Mouse (Mus musculus): ENCODE measurements around the gene Fuz. TPM values are rescaled to one million over a fixed set of nuclear protein-coding genes. Genes with fewer than 3 reads are reported as not detected.

The Fuz gene
- polyA plus RNA-seq, 1 experiment from 2014 or later: 11.1 TPM

DNA sequence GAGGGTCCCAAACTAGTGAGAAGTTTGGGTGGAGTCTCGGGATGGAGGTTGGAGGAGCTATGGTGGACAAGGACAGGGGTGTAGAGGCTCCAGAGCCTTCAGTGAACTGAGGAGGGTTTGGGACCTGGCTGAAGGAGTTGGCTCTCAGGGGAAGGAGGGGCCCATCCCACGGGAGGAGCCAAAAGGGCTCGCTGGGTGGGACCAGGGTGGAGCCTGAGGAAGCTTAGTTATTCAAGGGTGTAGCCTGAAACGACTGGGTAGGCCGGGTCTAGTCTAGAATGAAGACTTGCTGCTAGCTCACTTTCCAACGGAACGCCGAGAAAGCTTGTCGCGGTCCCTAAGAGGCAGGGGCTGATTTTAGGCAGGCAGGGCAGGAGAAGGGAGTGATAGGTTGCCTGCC is 56.1 kb downstream of the Fuz start:
- TF ChIP-seq CTCF (IDR thresholded peaks at IDR 0.05; ENCODE audit: low read depth): no peak
- Histone ChIP-seq H3K4me1 (replicated peaks; ENCODE audit: control insufficient read depth, insufficient read depth, low read length) (peaks cover 4% of the 10 kb centered on the region; the same call in 1 of the 2 replicates), H3K4me3 (ENCODE audit: low read depth, low read length) (peak overlapping the region; percentile 64), H3K9ac (ENCODE audit: low read depth, low read length) (0 out of 2 replicates have a peak overlapping the region, but pooled peaks have one; percentile 34), H3K27ac (ENCODE audit: low read depth, low read length) (0 out of 2 replicates have a peak overlapping the region, but pooled peaks have one; percentile 7), H3K4me2 (replicated peaks; ENCODE audit: low read depth) (peak overlapping the region; percentile 99), H3K27me3 (replicated peaks; ENCODE audit: control insufficient read depth, insufficient read depth, low read length) (peaks cover 14% of the 10 kb centered on the region), H3K9me3 (ENCODE audit: control insufficient read depth) (no peaks in the 10 kb centered on the region), H3K36me3 (ENCODE audit: control insufficient read depth, insufficient read depth) (no peaks in the 10 kb centered on the region)
- ATAC-seq: peak; percentile 66
- WGBS: 0% methylated on average over 10 of the region's 10 CpGs

MicroRNAs encoded within 50 kb of the gene (microRNA counts, 519-probe panel; counts per million panel counts)
- microRNA mmu-miR-707: not detected

Small RNA genes within 50 kb of the gene (microRNA-seq; reads per million reads assigned to microRNA genes)
- gene Mir707: not detected

Other genes starting within 250 kb of the Fuz start
- gene Myh14, start 225.2 kb upstream of the Fuz start, polyA plus RNA-seq (2015; fragmentation: Nextera tagmentation; extraction: Ambion mirVana): 114 and 141 TPM in 2 replicates
- gene Izumo2, start 187.3 kb upstream of the Fuz start, polyA plus RNA-seq (2015; fragmentation: Nextera tagmentation; extraction: Ambion mirVana): not detected in 2 replicates
- 35.1 and 37.0 TPM in 2 replicates for gene Vrk3, start 147.7 kb upstream of the Fuz start, polyA plus RNA-seq (2015; fragmentation: Nextera tagmentation; extraction: Ambion mirVana)
- gene Zfp473, start 145.0 kb upstream of the Fuz start, polyA plus RNA-seq (2015; fragmentation: Nextera tagmentation; extraction: Ambion mirVana): 0.24 and 0.26 TPM in 2 replicates
- 28.0 and 28.1 TPM in 2 replicates for gene Nup62, start 80.0 kb upstream of the Fuz start, polyA plus RNA-seq (2015; fragmentation: Nextera tagmentation; extraction: Ambion mirVana)
- 0.82 and 0.89 TPM in 2 replicates for gene Il4i1, start 79.7 kb upstream of the Fuz start, polyA plus RNA-seq (2015; fragmentation: Nextera tagmentation; extraction: Ambion mirVana)
- gene Atf5, start 79.4 kb upstream of the Fuz start, polyA plus RNA-seq (2015; fragmentation: Nextera tagmentation; extraction: Ambion mirVana): 6.5 and 6.6 TPM in 2 replicates
- 71.6 and 76.5 TPM in 2 replicates for gene Akt1s1, start 47.1 kb upstream of the Fuz start, polyA plus RNA-seq (2015; fragmentation: Nextera tagmentation; extraction: Ambion mirVana)
- gene Tbc1d17, start 47.0 kb upstream of the Fuz start, polyA plus RNA-seq (2015; fragmentation: Nextera tagmentation; extraction: Ambion mirVana): 47.4 and 48.5 TPM in 2 replicates
- 27.7 and 32.0 TPM in 2 replicates for gene Pnkp, start 38.9 kb upstream of the Fuz start, polyA plus RNA-seq (2015; fragmentation: Nextera tagmentation; extraction: Ambion mirVana)
- gene Ptov1, start 26.3 kb upstream of the Fuz start, polyA plus RNA-seq (2015; fragmentation: Nextera tagmentation; extraction: Ambion mirVana): 112 and 114 TPM in 2 replicates
- 60.0 and 62.9 TPM in 2 replicates for gene Med25, start 3.4 kb upstream of the Fuz start, polyA plus RNA-seq (2015; fragmentation: Nextera tagmentation; extraction: Ambion mirVana)
- gene Ap2a1, start 33.4 kb downstream of the Fuz start, polyA plus RNA-seq (2015; fragmentation: Nextera tagmentation; extraction: Ambion mirVana): 42.8 and 44.1 TPM in 2 replicates
- 0.13 TPM in 1 of 2 replicates, not detected in the other for gene Tsks, start 47.1 kb downstream of the Fuz start, polyA plus RNA-seq (2015; fragmentation: Nextera tagmentation; extraction: Ambion mirVana)
- 3.5 and 4.5 TPM in 2 replicates for gene Cpt1c, start 78.8 kb downstream of the Fuz start, polyA plus RNA-seq (2015; fragmentation: Nextera tagmentation; extraction: Ambion mirVana)
- 124 and 130 TPM in 2 replicates for gene Prmt1, start 90.5 kb downstream of the Fuz start, polyA plus RNA-seq (2015; fragmentation: Nextera tagmentation; extraction: Ambion mirVana)
- 53.2 and 56.4 TPM in 2 replicates for gene Irf3, start 101.6 kb downstream of the Fuz start, polyA plus RNA-seq (2015; fragmentation: Nextera tagmentation; extraction: Ambion mirVana)
- gene Bcl2l12, start 102.6 kb downstream of the Fuz start, polyA plus RNA-seq (2015; fragmentation: Nextera tagmentation; extraction: Ambion mirVana): 18.3 and 19.6 TPM in 2 replicates
- 21.7 and 22.6 TPM in 2 replicates for gene Scaf1, start 120.3 kb downstream of the Fuz start, polyA plus RNA-seq (2015; fragmentation: Nextera tagmentation; extraction: Ambion mirVana)
- gene Rras, start 121.9 kb downstream of the Fuz start, polyA plus RNA-seq (2015; fragmentation: Nextera tagmentation; extraction: Ambion mirVana): 94.6 and 100 TPM in 2 replicates
- gene Prr12, start 156.8 kb downstream of the Fuz start, polyA plus RNA-seq (2015; fragmentation: Nextera tagmentation; extraction: Ambion mirVana): 2.4 and 2.6 TPM in 2 replicates
- 38.9 and 40.5 TPM in 2 replicates for gene Nosip, start 166.3 kb downstream of the Fuz start, polyA plus RNA-seq (2015; fragmentation: Nextera tagmentation; extraction: Ambion mirVana)
- 56.8 and 59.0 TPM in 2 replicates for gene Prrg2, start 166.6 kb downstream of the Fuz start, polyA plus RNA-seq (2015; fragmentation: Nextera tagmentation; extraction: Ambion mirVana)
- gene Rcn3, start 196.1 kb downstream of the Fuz start, polyA plus RNA-seq (2015; fragmentation: Nextera tagmentation; extraction: Ambion mirVana): 81.8 and 85.6 TPM in 2 replicates
- gene Fcgrt, start 207.8 kb downstream of the Fuz start, polyA plus RNA-seq (2015; fragmentation: Nextera tagmentation; extraction: Ambion mirVana): 2,929 and 3,267 TPM in 2 replicates
- 1,691 and 1,755 TPM in 2 replicates for gene Rps11, start 228.4 kb downstream of the Fuz start, polyA plus RNA-seq (2015; fragmentation: Nextera tagmentation; extraction: Ambion mirVana)
- gene Rpl13a, start 232.7 kb downstream of the Fuz start, polyA plus RNA-seq (2015; fragmentation: Nextera tagmentation; extraction: Ambion mirVana): 1,616 and 1,752 TPM in 2 replicates
- gene Gm45713, start 240.2 kb downstream of the Fuz start, polyA plus RNA-seq (2015; fragmentation: Nextera tagmentation; extraction: Ambion mirVana): 0.70 and 0.82 TPM in 2 replicates
- 2.1 and 2.7 TPM in 2 replicates for gene Flt3l, start 240.4 kb downstream of the Fuz start, polyA plus RNA-seq (2015; fragmentation: Nextera tagmentation; extraction: Ambion mirVana)

All from intestine, postnatal 0 days (tissue).